Mouse (Mus musculus): ENCODE data around the gene Oas1e. TPM values are rescaled to one million over a fixed set of nuclear protein-coding genes. Genes with fewer than 3 reads are reported as not detected.

Oas1e gene
- total and polyA plus RNA-seq, 2 experiments from 2014 or later = 0.21 TPM; not detected in 1

GRCm38 (mm10) chr5:120793043-120793442 is 2.3 kb downstream of the Oas1e start:
- Histone ChIP-seq H3K36me3 (ENCODE audit: insufficient read depth) (no peaks in the 10 kb centered on the region), H3K27ac (ENCODE audit: low read depth, low read length) (no peak overlapping the region), H3K27me3 (ENCODE audit: insufficient read depth, low read length) (no peaks in the 10 kb centered on the region), H3K4me1 (ENCODE audit: insufficient read depth) (no peaks in the 10 kb centered on the region), H3K9ac (no peak overlapping the region), H3K9me3 (ENCODE audit: low read length) (no peaks in the 10 kb centered on the region), H3K4me3 (ENCODE audit: low read depth, low read length) (no peak overlapping the region), H3K4me2 (ENCODE audit: low read depth) (no peak overlapping the region)
- WGBS = 44% methylated on average over 2 of the region's 2 CpGs
- ATAC-seq (no peak), DNase-seq (peak; percentile 66)
- TF ChIP-seq CTCF (IDR thresholded peaks at IDR 0.05; ENCODE audit: low read depth) = peak; percentile 76

- 58% methylated on average over 3 of the region's 3 CpGs for WGBS
Observed at GRCm38 (mm10) chr5:120787042-120787441, 8.3 kb downstream of the Oas1e start.

GRCm38 (mm10) chr5:120782446-120782845 is 12.9 kb downstream of the Oas1e start:
- Histone ChIP-seq H3K9ac (no peak overlapping the region), H3K4me2 (ENCODE audit: low read depth) (no peak overlapping the region), H3K27ac (ENCODE audit: low read depth, low read length) (no peak overlapping the region), H3K4me1 (ENCODE audit: insufficient read depth) (no peaks in the 10 kb centered on the region), H3K36me3 (ENCODE audit: insufficient read depth) (no peaks in the 10 kb centered on the region), H3K9me3 (ENCODE audit: low read length) (no peaks in the 10 kb centered on the region), H3K27me3 (ENCODE audit: insufficient read depth, low read length) (no peaks in the 10 kb centered on the region), H3K4me3 (ENCODE audit: low read depth, low read length) (no peak overlapping the region)
- TF ChIP-seq CTCF (IDR thresholded peaks at IDR 0.05; ENCODE audit: low read depth) = no peak
- WGBS = 60% methylated on average over 2 of the region's 2 CpGs
- DNase-seq (no peak), ATAC-seq (no peak)

More at GRCm38 (mm10) chr5:120787042-120787441, 8.3 kb downstream of the Oas1e start:
- Histone ChIP-seq H3K27me3 (ENCODE audit: insufficient read depth, low read length) (no peaks in the 10 kb centered on the region), H3K4me2 (ENCODE audit: low read depth) (no peak overlapping the region), H3K9me3 (ENCODE audit: low read length) (no peaks in the 10 kb centered on the region), H3K4me1 (ENCODE audit: insufficient read depth) (no peaks in the 10 kb centered on the region), H3K36me3 (ENCODE audit: insufficient read depth) (no peaks in the 10 kb centered on the region), H3K9ac (no peak overlapping the region), H3K27ac (ENCODE audit: low read depth, low read length) (no peak overlapping the region), H3K4me3 (ENCODE audit: low read depth, low read length) (no peak overlapping the region)
- no peak for TF ChIP-seq CTCF (IDR thresholded peaks at IDR 0.05; ENCODE audit: low read depth)
- DNase-seq (no peak), ATAC-seq (no peak)

- ATAC-seq (no peak), DNase-seq (no peak)
- no peak overlapping the region for H3K4me3 ChIP-seq (ENCODE audit: low read depth, low read length)
- WGBS = 100% methylated on average over 1 of the region's 1 CpGs
- TF ChIP-seq CTCF (IDR thresholded peaks at IDR 0.05; ENCODE audit: low read depth) = no peak
- no peaks in the 10 kb centered on the region for H3K27me3 ChIP-seq (ENCODE audit: insufficient read depth, low read length)
- H3K4me2 ChIP-seq (ENCODE audit: low read depth) = no peak overlapping the region
- no peak overlapping the region for H3K9ac ChIP-seq
- H3K36me3 ChIP-seq (ENCODE audit: insufficient read depth) = no peaks in the 10 kb centered on the region
- no peaks in the 10 kb centered on the region for H3K9me3 ChIP-seq (ENCODE audit: low read length)
- H3K4me1 ChIP-seq (ENCODE audit: insufficient read depth) = no peaks in the 10 kb centered on the region
- H3K27ac ChIP-seq (ENCODE audit: low read depth, low read length) = no peak overlapping the region
Observed at GRCm38 (mm10) chr5:120781646-120782045, 13.7 kb downstream of the Oas1e start.

GRCm38 (mm10) chr5:120779922-120780321 is 15.4 kb downstream of the Oas1e start:
- WGBS = 45% methylated on average over 3 of the region's 3 CpGs
- H3K36me3 ChIP-seq (ENCODE audit: insufficient read depth) = no peaks in the 10 kb centered on the region
- no peaks in the 10 kb centered on the region for H3K9me3 ChIP-seq (ENCODE audit: low read length)
- H3K4me2 ChIP-seq (ENCODE audit: low read depth) = no peak overlapping the region
- DNase-seq = no peak
- H3K27me3 ChIP-seq (ENCODE audit: insufficient read depth, low read length) = no peaks in the 10 kb centered on the region
- no peak for TF ChIP-seq CTCF (IDR thresholded peaks at IDR 0.05; ENCODE audit: low read depth)
- no peaks in the 10 kb centered on the region for H3K4me1 ChIP-seq (ENCODE audit: insufficient read depth)
- H3K27ac ChIP-seq (ENCODE audit: low read depth, low read length) = no peak overlapping the region
- H3K4me3 ChIP-seq (ENCODE audit: low read depth, low read length) = no peak overlapping the region
- no peak overlapping the region for H3K9ac ChIP-seq
- no peak for ATAC-seq

- Histone ChIP-seq H3K9ac (no peak overlapping the region), H3K27ac (ENCODE audit: low read depth, low read length) (no peak overlapping the region), H3K4me3 (ENCODE audit: low read depth, low read length) (no peak overlapping the region), H3K4me1 (ENCODE audit: insufficient read depth) (no peaks in the 10 kb centered on the region), H3K27me3 (ENCODE audit: insufficient read depth, low read length) (no peaks in the 10 kb centered on the region), H3K36me3 (ENCODE audit: insufficient read depth) (no peaks in the 10 kb centered on the region), H3K4me2 (ENCODE audit: low read depth) (no peak overlapping the region), H3K9me3 (ENCODE audit: low read length) (no peaks in the 10 kb centered on the region)
- 85% methylated on average over 2 of the region's 2 CpGs for WGBS
- no peak for TF ChIP-seq CTCF (IDR thresholded peaks at IDR 0.05; ENCODE audit: low read depth)
- no peak for ATAC-seq
- no peak for DNase-seq
Observed at GRCm38 (mm10) chr5:120778941-120779340, 16.4 kb downstream of the Oas1e start.

GRCm38 (mm10) chr5:120777478-120777877 is 17.9 kb downstream of the Oas1e start, which contains the start of gene Oas3:
Gene Oas3, minus strand, starts transcription at chr5:120777661.
- H3K9me3 ChIP-seq (ENCODE audit: low read length) = no peaks in the 10 kb centered on the region
- no peak within 1 kb of the TSS for H3K27ac ChIP-seq (ENCODE audit: low read depth, low read length)
- H3K4me2 ChIP-seq (ENCODE audit: low read depth) = no peak within 1 kb of the TSS
- ATAC-seq = no peak
- no peaks in the 10 kb centered on the region for H3K27me3 ChIP-seq (ENCODE audit: insufficient read depth, low read length)
- no peak for TF ChIP-seq CTCF (IDR thresholded peaks at IDR 0.05; ENCODE audit: low read depth)
- H3K36me3 ChIP-seq (ENCODE audit: insufficient read depth) = no peaks in the 10 kb centered on the region
- no peak within 1 kb of the TSS for H3K9ac ChIP-seq
- no peak within 1 kb of the TSS for H3K4me3 ChIP-seq (ENCODE audit: low read depth, low read length)
- H3K4me1 ChIP-seq (ENCODE audit: insufficient read depth) = no peaks in the 10 kb centered on the region
- no peak for DNase-seq
- 74% methylated on average over 9 of the region's 9 CpGs for WGBS
